Mouse (Mus musculus): ENCODE measurements around the gene Cox10. TPM values are rescaled to one million over a fixed set of nuclear protein-coding genes. Genes with fewer than 3 reads are reported as not detected.

Gene Cox10
- total RNA-seq, 4 experiments from 2014 or later, result 17.0 to 20.5 (median 19.6) TPM

- no peak for DNase-seq
These were observed 34.2 kb downstream of the Cox10 start for GRCm38 (mm10) chr11:64045041-64045440.

GRCm38 (mm10) chr11:64044024-64044423, 35.2 kb downstream of the Cox10 start:
- DNase-seq, result no peak

- no peak for DNase-seq
These were observed 38.0 kb downstream of the Cox10 start for GRCm38 (mm10) chr11:64041281-64041680.

GRCm38 (mm10) chr11:64039600-64039999, 39.7 kb downstream of the Cox10 start:
- DNase-seq, result no peak

- no peak for DNase-seq
These were observed 41.7 kb downstream of the Cox10 start for GRCm38 (mm10) chr11:64037471-64038125.

GRCm38 (mm10) chr11:64036306-64036705, 43.0 kb downstream of the Cox10 start:
- no peak for DNase-seq

- DNase-seq, result no peak
These were observed 43.6 kb downstream of the Cox10 start for GRCm38 (mm10) chr11:64035709-64036108.

- no peak for DNase-seq
These were observed 44.6 kb downstream of the Cox10 start for GRCm38 (mm10) chr11:64034686-64035085.

- no peak for DNase-seq
These were observed 51.8 kb downstream of the Cox10 start for GRCm38 (mm10) chr11:64027423-64027822.

- no peak for DNase-seq
These were observed 53.4 kb downstream of the Cox10 start for GRCm38 (mm10) chr11:64025843-64026242.

GRCm38 (mm10) chr11:64024575-64024974, 54.7 kb downstream of the Cox10 start:
- no peak for DNase-seq

GRCm38 (mm10) chr11:64023380-64023981, 55.8 kb downstream of the Cox10 start:
- no peak for DNase-seq

GRCm38 (mm10) chr11:64022403-64023047, 56.7 kb downstream of the Cox10 start:
- no peak for DNase-seq

GRCm38 (mm10) chr11:64019235-64019634, 60.0 kb downstream of the Cox10 start:
- no peak for DNase-seq

GRCm38 (mm10) chr11:64018165-64018564, 61.1 kb downstream of the Cox10 start:
- DNase-seq, result no peak

GRCm38 (mm10) chr11:64015309-64015708, 64.0 kb downstream of the Cox10 start:
- no peak for DNase-seq

- no peak for DNase-seq
These were observed 68.4 kb downstream of the Cox10 start for GRCm38 (mm10) chr11:64010724-64011496.

GRCm38 (mm10) chr11:64004152-64004551, 75.1 kb downstream of the Cox10 start:
- no peak for DNase-seq

GRCm38 (mm10) chr11:64003484-64003883, 75.8 kb downstream of the Cox10 start:
- DNase-seq, result no peak

- no peak for DNase-seq
These were observed 76.6 kb downstream of the Cox10 start for GRCm38 (mm10) chr11:64002629-64003028.

- no peak for DNase-seq
These were observed 78.2 kb downstream of the Cox10 start for GRCm38 (mm10) chr11:64001111-64001510.

- no peak for DNase-seq
These were observed 79.0 kb downstream of the Cox10 start for GRCm38 (mm10) chr11:64000200-64000794.

- no peak for DNase-seq
These were observed 79.8 kb downstream of the Cox10 start for GRCm38 (mm10) chr11:63999431-63999830.
